Mouse (Mus musculus) hindbrain, embryonic 11.5 days (tissue): ENCODE measurements around the gene Gm20883. TPM values are rescaled to one million over a fixed set of nuclear protein-coding genes. Genes with fewer than 3 reads are reported as not detected.
"Not testable (repeated sequence)": the region's sequence is repeated elsewhere in the genome, so short reads cannot be mapped to it uniquely, and the experiment has no call there.

Experiments
- ATAC-seq: fragments of 200-750 bp; cut with Nextera tagmentation; 2 replicates; pipeline ENCODE4 v1.8.0; 2017; ENCODE audit warnings: mild to moderate bottlenecking, moderate TSS enrichment, moderate library complexity; ENCODE audit not compliant: low FRiP score
- DNase-seq: peaks from one replicate; pipeline ENCODE4 v3.0.0-alpha.2; 2015; ENCODE audit warnings: low spot score
- H3K27ac ChIP-seq: fragments of 300-500 bp; sonication (generic); 2 replicates; pipeline ENCODE4 v1.5.1; 2014; ENCODE audit warnings: mild to moderate bottlenecking, low read depth, low read length
- H3K27me3 ChIP-seq: fragments of 300-500 bp; sonication (generic); 2 replicates; pipeline ENCODE4 v1.6.1; 2014; ENCODE audit warnings: mild to moderate bottlenecking, low read length, moderate library complexity, mixed read lengths; ENCODE audit not compliant: control insufficient read depth, insufficient read depth
- H3K36me3 ChIP-seq: fragments of 300-500 bp; sonication (generic); 2 replicates; pipeline ENCODE4 v1.6.1; 2014; ENCODE audit warnings: mild to moderate bottlenecking, low read length, moderate library complexity, mixed read lengths; ENCODE audit not compliant: control insufficient read depth, insufficient read depth
- H3K4me1 ChIP-seq: fragments of 300-500 bp; sonication (generic); replicated peaks from 2 replicates; pipeline ENCODE4 v1.6.1; 2014; ENCODE audit warnings: low read length, mixed read lengths; ENCODE audit not compliant: control insufficient read depth, insufficient read depth
- H3K4me2 ChIP-seq: fragments of 300-500 bp; sonication (generic); replicated peaks from 2 replicates; pipeline ENCODE4 v1.6.1; 2014; ENCODE audit warnings: mild to moderate bottlenecking, low read depth, low read length
- H3K4me3 ChIP-seq: fragments of 300-500 bp; sonication (generic); 2 replicates; pipeline ENCODE4 v1.5.1; 2014; ENCODE audit warnings: low read depth, low read length
- H3K9ac ChIP-seq: fragments of 300-500 bp; sonication (generic); 2 replicates; pipeline ENCODE4 v1.6.1; 2014; ENCODE audit warnings: low read depth, low read length
- H3K9me3 ChIP-seq: fragments of 300-500 bp; sonication (generic); 2 replicates; pipeline ENCODE4 v1.6.1; 2016; ENCODE audit warnings: low read length; ENCODE audit not compliant: control insufficient read depth
- WGBS: fragments of 180-500 bp; shearing (Covaris S2); extraction: QIAGEN DNeasy Blood & Tissue Kit; methylation state at CpG from one replicate; pipeline ENCODE4 v1.1.7; 2014; 5-methylcytosine and 5-hydroxymethylcytosine counted together
- polyA plus RNA-seq: library from polyadenylated mRNA; unstranded; fragments of >200 nt; fragmentation: Nextera tagmentation; extraction: Ambion mirVana; gene quantifications from 2 replicates; pipeline ENCODE4 v1.2.1, GENCODE M21; 2014

Gene Gm20883
- polyA plus RNA-seq: not detected in 2 replicates

- not testable (repeated sequence) for H3K4me1 ChIP-seq, H3K36me3 ChIP-seq, H3K4me2 ChIP-seq, H3K9ac ChIP-seq, H3K27me3 ChIP-seq, H3K4me3 ChIP-seq, H3K27ac ChIP-seq, DNase-seq, H3K9me3 ChIP-seq, ATAC-seq
- no CpG with 5 or more reads among the region's 6 CpGs for WGBS
These were observed at the start of gene Gm20883 for GRCm38 (mm10) chrY:50607951-50608350. Gene Gm20883, plus strand, starts transcription at chrY:50608251.
